Mouse (Mus musculus): ENCODE data around the gene Cyp46a1. TPM values are rescaled to one million over a fixed set of nuclear protein-coding genes. Genes with fewer than 3 reads are reported as not detected.

Cyp46a1 gene
- polyA plus RNA-seq, 1 experiment from 2014 or later: 4.6 TPM

DNA sequence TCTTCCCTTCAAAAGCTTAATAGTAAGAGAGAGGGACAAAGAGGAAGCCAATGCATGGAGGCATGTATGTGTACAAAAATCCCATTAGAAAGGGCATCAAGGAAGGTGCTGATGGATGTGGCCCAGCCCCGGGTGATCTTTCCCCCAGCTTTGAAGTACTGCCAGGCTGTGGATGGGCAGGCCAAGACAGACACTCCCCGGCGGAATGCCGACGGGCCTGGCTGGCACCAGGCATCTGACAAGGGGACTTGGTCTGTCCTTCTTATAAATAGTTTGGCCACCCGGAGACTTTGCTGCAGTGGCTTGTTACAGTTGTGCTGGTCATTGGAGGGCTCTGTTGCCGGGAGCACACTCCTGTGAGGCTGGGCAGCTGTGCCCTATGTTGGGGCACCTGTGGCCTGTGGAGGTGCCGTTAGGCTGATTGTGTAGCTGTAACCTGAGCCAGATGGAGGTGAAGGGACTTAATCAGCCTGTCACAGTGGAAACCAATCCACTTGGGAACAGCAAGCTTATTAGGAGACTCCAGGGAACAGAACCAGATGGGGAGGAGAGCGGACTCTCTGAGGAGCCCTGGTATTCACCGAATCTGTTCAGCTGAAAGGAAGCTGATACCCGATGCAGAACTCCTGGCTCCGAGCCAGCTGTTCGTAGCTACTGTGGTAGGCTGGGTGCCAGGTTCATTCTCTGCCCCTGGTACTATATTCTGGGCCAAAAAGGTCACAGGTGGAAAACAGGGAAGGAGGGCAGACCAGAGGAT is 52.5 kb downstream of the Cyp46a1 start:
- no peak overlapping the region for H3K4me3 ChIP-seq (ENCODE audit: low read length)
- H3K9me3 ChIP-seq (ENCODE audit: control insufficient read depth, low read length): no peaks in the 10 kb centered on the region
- peak overlapping the region; percentile 34; the same call in 1 of the 2 replicates for H3K9ac ChIP-seq (ENCODE audit: low read depth, low read length)
- H3K4me2 ChIP-seq (ENCODE audit: low read depth, low read length): no peak overlapping the region
- H3K4me1 ChIP-seq (ENCODE audit: control insufficient read depth, insufficient read depth, low read length): peaks cover 3% of the 10 kb centered on the region; the same call in 1 of the 2 replicates
- H3K27me3 ChIP-seq (replicated peaks; ENCODE audit: control insufficient read depth, insufficient read depth, low read length): no peaks in the 10 kb centered on the region
- H3K36me3 ChIP-seq (ENCODE audit: control insufficient read depth, insufficient read depth, low read length): no peaks in the 10 kb centered on the region
- no peak overlapping the region for H3K27ac ChIP-seq (ENCODE audit: low read length)
- ATAC-seq: peak; percentile 67
- 63% methylated on average over 13 of the region's 13 CpGs for WGBS

DNA sequence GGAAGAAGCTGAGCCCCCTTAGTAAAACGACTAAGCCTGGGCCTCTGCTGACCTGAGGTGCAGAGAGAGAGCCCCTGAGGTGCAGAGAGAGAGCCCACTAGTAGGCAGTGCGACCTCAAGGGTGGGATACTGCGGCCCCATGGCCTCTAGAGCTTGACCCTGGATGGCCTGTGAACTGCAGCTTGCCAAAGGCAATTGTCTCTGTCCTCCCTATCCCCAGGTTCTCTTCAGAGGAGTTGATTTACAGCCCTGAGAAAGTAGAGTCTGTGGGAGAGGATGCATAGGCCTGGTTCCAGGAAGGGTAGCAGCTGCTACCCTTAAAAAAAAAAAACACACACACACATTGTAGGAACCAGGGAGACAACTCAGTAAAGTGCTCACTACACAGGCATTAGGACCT is 55.5 kb downstream of the Cyp46a1 start:
- Histone ChIP-seq H3K27me3 (replicated peaks; ENCODE audit: control insufficient read depth, insufficient read depth, low read length) (no peaks in the 10 kb centered on the region), H3K4me1 (ENCODE audit: control insufficient read depth, insufficient read depth, low read length) (peaks cover 18% of the 10 kb centered on the region), H3K4me2 (ENCODE audit: low read depth, low read length) (no peak overlapping the region), H3K9ac (ENCODE audit: low read depth, low read length) (no peak overlapping the region), H3K27ac (ENCODE audit: low read length) (no peak overlapping the region), H3K9me3 (ENCODE audit: control insufficient read depth, low read length) (no peaks in the 10 kb centered on the region), H3K4me3 (ENCODE audit: low read length) (no peak overlapping the region), H3K36me3 (ENCODE audit: control insufficient read depth, insufficient read depth, low read length) (no peaks in the 10 kb centered on the region)
- 46% methylated on average over 3 of the region's 3 CpGs for WGBS
- no peak for ATAC-seq

DNA sequence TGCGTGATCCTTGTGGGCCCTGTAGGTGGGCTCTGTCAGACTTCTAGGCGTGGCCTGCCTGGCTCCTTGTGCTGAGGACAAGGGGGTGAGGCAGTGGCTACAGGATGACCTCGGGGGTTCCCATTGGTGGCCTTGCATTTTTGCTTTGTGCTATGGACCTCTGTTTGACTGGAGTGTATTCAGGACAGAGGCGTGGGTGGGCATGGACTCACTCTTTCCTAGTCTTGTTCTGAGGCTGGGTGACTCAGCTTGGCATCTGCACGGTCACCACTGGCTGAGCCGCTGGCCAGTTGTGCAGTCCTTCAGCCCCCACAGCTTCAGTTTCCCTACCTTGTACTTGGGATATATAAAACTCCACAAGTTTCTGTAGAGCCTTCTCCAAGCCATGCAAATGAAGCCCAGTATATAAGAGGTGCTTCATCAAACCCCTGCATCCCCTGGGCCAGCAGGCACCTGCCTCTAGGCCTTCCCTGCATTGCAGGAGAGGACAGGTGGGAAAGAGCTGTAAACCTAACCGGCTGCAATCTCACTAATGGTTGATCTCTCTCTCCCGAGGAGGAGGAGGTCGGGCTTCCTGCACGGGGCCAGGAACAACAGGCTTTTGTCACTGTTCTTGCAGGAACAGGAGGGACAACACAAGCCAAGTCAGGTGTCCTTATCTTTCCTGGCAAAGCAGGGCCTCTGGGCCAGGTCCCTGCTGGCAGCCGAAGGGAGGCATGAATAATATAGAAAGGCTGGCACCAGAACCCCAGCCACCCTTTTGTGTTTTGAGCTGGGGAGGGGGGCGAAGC is 58.3 kb downstream of the Cyp46a1 start:
- WGBS: 66% methylated on average over 12 of the region's 12 CpGs
- ATAC-seq: peak; percentile 69

DNA sequence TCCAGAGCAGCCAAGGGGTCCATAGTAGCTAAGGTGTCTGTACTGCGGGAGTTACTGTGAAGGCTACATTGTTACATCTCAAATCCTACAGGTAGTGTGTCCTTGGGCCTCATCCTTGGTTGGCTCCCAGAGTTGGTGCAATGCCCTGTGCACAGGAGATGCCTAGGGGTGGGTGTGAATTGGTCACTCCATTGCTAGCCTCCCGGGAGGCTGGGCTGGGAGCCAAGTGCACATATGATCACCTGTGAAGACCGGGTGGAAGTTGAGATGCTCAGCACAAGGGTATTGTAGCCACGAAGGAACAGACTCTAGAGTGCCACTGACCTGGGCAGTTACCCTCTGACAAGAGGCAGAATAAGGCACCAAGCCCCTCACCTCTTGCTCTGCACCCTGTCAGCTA is 58.9 kb downstream of the Cyp46a1 start:
- WGBS: 75% methylated on average over 4 of the region's 4 CpGs
- ATAC-seq: 0 out of 2 replicates have a peak, but pooled peaks have one; percentile 25
- Histone ChIP-seq H3K9me3 (ENCODE audit: control insufficient read depth, low read length) (no peaks in the 10 kb centered on the region), H3K27ac (ENCODE audit: low read length) (peak overlapping the region; percentile 10; the same call in 1 of the 2 replicates), H3K9ac (ENCODE audit: low read depth, low read length) (no peak overlapping the region), H3K4me1 (ENCODE audit: control insufficient read depth, insufficient read depth, low read length) (peaks cover 15% of the 10 kb centered on the region), H3K27me3 (replicated peaks; ENCODE audit: control insufficient read depth, insufficient read depth, low read length) (no peaks in the 10 kb centered on the region), H3K4me3 (ENCODE audit: low read length) (no peak overlapping the region), H3K36me3 (ENCODE audit: control insufficient read depth, insufficient read depth, low read length) (no peaks in the 10 kb centered on the region), H3K4me2 (ENCODE audit: low read depth, low read length) (no peak overlapping the region)

More for the DNA sequence above, 58.3 kb downstream of the Cyp46a1 start:
- H3K27me3 ChIP-seq (replicated peaks; ENCODE audit: control insufficient read depth, insufficient read depth, low read length): no peaks in the 10 kb centered on the region
- no peak overlapping the region for H3K9ac ChIP-seq (ENCODE audit: low read depth, low read length)
- no peaks in the 10 kb centered on the region for H3K36me3 ChIP-seq (ENCODE audit: control insufficient read depth, insufficient read depth, low read length)
- peaks cover 17% of the 10 kb centered on the region for H3K4me1 ChIP-seq (ENCODE audit: control insufficient read depth, insufficient read depth, low read length)
- H3K4me3 ChIP-seq (ENCODE audit: low read length): no peak overlapping the region
- H3K4me2 ChIP-seq (ENCODE audit: low read depth, low read length): no peak overlapping the region
- no peaks in the 10 kb centered on the region for H3K9me3 ChIP-seq (ENCODE audit: control insufficient read depth, low read length)
- peak overlapping the region; percentile 24; the same call in 1 of the 2 replicates for H3K27ac ChIP-seq (ENCODE audit: low read length)

DNA sequence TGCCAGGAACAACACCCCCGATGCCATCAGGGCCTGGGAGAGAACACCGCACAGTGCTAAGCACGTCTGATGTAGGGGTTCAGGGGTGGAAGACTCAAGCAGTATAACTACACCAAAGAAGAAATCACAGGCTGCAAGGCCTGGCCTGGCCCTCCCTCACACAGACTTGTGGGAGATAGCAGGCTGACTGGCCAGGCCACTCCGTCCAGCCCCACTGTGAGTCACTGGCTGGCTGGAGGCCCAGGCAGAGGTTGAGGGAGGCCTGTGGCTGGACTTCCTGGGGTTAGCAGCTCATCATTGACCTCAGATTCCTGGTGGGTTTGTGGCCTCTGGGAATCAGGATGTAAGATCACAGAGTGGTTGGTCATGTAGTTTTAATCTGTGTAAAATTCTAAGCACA is 59.5 kb downstream of the Cyp46a1 start:
- 68% methylated on average over 4 of the region's 4 CpGs for WGBS
- Histone ChIP-seq H3K9me3 (ENCODE audit: control insufficient read depth, low read length) (no peaks in the 10 kb centered on the region), H3K4me3 (ENCODE audit: low read length) (no peak overlapping the region), H3K9ac (ENCODE audit: low read depth, low read length) (no peak overlapping the region), H3K27me3 (replicated peaks; ENCODE audit: control insufficient read depth, insufficient read depth, low read length) (no peaks in the 10 kb centered on the region), H3K4me2 (ENCODE audit: low read depth, low read length) (no peak overlapping the region), H3K36me3 (ENCODE audit: control insufficient read depth, insufficient read depth, low read length) (no peaks in the 10 kb centered on the region), H3K4me1 (ENCODE audit: control insufficient read depth, insufficient read depth, low read length) (peaks cover 15% of the 10 kb centered on the region), H3K27ac (ENCODE audit: low read length) (no peak overlapping the region)
- ATAC-seq: peak; percentile 57

DNA sequence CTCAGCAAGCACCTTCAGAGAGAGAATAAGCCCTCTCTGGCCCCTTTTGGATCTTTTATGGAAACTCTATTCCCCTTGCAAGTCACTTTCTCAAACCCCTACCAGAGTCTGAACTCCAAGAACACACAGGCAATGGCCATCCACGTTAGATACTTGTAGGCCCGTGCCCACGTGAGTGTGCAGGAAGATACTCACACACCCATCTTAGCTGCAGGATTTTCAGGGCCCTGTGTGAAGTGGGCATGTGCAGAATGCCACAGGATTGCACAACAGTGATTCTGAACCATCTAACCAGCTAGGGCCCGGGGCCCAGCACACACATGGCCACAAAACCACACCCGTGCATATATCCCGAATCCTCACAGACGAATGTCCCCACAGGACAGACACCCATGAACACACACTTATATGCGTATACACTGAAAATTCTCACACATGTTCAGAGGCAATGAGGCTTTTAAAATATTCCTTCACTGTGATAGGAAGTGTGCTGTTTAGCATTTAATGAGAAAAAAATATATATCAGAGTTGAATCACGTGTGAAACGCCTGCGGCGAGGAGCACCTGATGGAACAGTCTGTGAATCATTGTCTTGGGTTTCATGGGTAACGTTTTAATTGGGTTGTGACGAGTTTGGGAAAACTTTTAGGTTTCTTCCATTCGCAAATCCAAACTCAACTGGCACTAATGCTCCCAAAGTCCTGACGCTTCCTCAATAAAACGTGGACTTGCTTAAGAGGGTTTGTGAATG is 60.5 kb downstream of the Cyp46a1 start:
- peaks cover 15% of the 10 kb centered on the region for H3K4me1 ChIP-seq (ENCODE audit: control insufficient read depth, insufficient read depth, low read length)
- WGBS: 86% methylated on average over 17 of the region's 17 CpGs
- H3K9me3 ChIP-seq (ENCODE audit: control insufficient read depth, low read length): no peaks in the 10 kb centered on the region
- no peak overlapping the region for H3K9ac ChIP-seq (ENCODE audit: low read depth, low read length)
- H3K4me3 ChIP-seq (ENCODE audit: low read length): no peak overlapping the region
- no peaks in the 10 kb centered on the region for H3K36me3 ChIP-seq (ENCODE audit: control insufficient read depth, insufficient read depth, low read length)
- H3K27ac ChIP-seq (ENCODE audit: low read length): no peak overlapping the region
- no peak for ATAC-seq
- no peak overlapping the region for H3K4me2 ChIP-seq (ENCODE audit: low read depth, low read length)
- H3K27me3 ChIP-seq (replicated peaks; ENCODE audit: control insufficient read depth, insufficient read depth, low read length): no peaks in the 10 kb centered on the region

DNA sequence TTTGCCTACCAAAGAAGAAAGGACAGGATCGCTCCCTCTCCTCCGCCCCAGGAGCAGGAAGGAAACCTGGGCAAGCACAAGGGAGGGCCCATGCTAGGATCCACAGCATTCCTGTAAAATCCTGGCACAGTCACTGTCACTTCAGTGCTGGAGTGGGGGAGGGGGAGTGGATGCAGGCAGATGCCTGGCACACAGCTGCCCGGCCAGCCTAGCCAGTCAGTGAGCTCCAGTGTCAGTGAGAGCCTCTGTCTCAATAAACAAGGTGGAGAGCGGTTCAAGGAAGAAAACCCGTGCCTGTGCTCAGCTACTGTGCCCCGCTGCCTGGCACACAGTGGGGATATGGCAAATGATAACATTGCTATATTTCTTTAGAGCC is 61.1 kb downstream of the Cyp46a1 start:
- WGBS: 79% methylated on average over 6 of the region's 6 CpGs
- H3K4me3 ChIP-seq (ENCODE audit: low read length): no peak overlapping the region
- no peak for ATAC-seq
- no peak overlapping the region for H3K9ac ChIP-seq (ENCODE audit: low read depth, low read length)
- H3K4me1 ChIP-seq (ENCODE audit: control insufficient read depth, insufficient read depth, low read length): peaks cover 15% of the 10 kb centered on the region
- no peak overlapping the region for H3K4me2 ChIP-seq (ENCODE audit: low read depth, low read length)
- H3K36me3 ChIP-seq (ENCODE audit: control insufficient read depth, insufficient read depth, low read length): no peaks in the 10 kb centered on the region
- no peaks in the 10 kb centered on the region for H3K27me3 ChIP-seq (replicated peaks; ENCODE audit: control insufficient read depth, insufficient read depth, low read length)
- H3K27ac ChIP-seq (ENCODE audit: low read length): no peak overlapping the region
- no peaks in the 10 kb centered on the region for H3K9me3 ChIP-seq (ENCODE audit: control insufficient read depth, low read length)

DNA sequence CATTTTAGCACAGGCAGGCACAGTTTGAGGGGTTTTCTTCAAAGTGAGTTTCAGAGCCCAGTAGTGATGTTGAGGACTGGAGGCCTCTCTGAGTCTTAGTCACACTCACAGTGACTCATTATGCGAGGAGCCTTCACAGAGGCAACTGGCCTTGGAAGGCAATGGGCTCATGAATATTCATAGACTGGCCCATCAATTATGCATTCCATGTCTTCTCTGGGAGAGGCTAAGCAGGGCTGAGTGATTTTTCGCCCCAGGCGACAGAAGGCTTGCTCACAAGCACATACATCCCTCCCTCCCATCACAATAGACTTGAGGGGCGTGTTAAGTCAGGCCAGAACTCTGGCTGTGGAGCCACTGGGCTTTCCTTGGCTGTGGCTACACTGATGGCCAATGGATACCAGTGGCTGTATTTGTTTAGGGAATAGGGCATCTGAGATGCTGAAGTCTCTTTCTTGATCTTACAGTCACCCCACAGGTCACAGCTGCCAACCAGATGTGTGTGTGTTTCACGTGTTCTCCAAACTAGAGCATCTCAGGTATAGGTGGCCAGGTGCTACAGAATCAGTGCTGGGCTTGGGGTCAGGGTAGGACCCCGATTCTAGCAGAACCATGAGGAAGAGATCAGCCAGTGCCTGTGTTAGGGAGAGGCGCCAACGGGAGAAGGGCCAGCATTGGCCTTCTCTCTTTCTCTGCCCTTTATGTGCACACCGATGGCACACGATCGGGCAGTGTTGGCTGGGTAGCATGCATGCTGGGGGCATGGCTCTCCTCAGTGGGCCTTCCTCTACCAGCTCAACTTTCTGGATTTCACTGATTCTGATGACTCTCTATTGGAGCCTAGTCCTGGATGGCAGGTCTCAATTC is 62.1 kb downstream of the Cyp46a1 start:
- Histone ChIP-seq H3K27me3 (replicated peaks; ENCODE audit: control insufficient read depth, insufficient read depth, low read length) (no peaks in the 10 kb centered on the region), H3K4me3 (ENCODE audit: low read length) (no peak overlapping the region), H3K9ac (ENCODE audit: low read depth, low read length) (no peak overlapping the region), H3K9me3 (ENCODE audit: control insufficient read depth, low read length) (no peaks in the 10 kb centered on the region), H3K4me1 (ENCODE audit: control insufficient read depth, insufficient read depth, low read length) (peaks cover 15% of the 10 kb centered on the region), H3K4me2 (ENCODE audit: low read depth, low read length) (no peak overlapping the region), H3K27ac (ENCODE audit: low read length) (no peak overlapping the region), H3K36me3 (ENCODE audit: control insufficient read depth, insufficient read depth, low read length) (no peaks in the 10 kb centered on the region)
- no peak for ATAC-seq
- WGBS: 84% methylated on average over 11 of the region's 11 CpGs
